Mouse (Mus musculus): ENCODE data around the gene Col5a1.

Gene Col5a1

DNA sequence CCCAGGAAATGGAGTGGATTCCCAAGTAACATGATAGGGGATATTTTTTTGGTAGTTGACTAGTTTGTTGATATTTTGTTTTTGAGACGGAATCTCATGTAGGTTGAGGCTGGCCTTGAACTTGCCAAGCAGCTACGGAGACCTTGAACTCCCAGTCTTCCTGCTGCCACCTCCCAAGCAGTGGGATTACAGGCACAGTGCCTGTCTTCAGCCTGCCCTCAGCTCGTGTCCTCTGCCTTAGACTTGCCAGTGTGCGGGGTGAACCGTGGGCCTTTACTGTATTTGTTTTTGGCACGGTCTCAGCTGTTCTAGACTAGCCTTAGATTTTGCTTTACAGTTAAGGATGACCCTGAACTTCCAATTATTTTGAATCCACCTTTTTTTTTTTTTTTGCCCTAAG is 37.5 kb downstream of the Col5a1 start:
- DNase-seq: no peak

DNA sequence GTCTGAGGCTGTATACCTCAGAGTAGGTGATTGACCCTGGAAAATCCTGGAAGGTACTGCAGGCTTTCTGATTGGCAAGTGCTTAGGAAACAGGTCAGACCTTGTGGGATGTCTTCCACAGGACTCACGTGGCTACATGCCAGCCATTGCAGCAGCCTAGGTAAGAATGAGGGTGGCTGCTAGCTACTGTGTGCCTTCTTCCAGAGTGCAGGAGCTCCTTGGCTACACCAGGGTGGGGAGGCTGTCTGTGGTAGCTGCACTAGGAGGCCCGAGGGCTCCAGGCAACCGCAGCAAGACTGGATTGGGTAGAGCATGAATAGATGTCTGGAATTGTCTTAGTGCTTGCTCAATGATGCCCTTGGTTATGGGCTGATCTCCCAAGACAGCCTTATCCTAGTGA is 38.2 kb downstream of the Col5a1 start:
- DNase-seq: no peak

DNA sequence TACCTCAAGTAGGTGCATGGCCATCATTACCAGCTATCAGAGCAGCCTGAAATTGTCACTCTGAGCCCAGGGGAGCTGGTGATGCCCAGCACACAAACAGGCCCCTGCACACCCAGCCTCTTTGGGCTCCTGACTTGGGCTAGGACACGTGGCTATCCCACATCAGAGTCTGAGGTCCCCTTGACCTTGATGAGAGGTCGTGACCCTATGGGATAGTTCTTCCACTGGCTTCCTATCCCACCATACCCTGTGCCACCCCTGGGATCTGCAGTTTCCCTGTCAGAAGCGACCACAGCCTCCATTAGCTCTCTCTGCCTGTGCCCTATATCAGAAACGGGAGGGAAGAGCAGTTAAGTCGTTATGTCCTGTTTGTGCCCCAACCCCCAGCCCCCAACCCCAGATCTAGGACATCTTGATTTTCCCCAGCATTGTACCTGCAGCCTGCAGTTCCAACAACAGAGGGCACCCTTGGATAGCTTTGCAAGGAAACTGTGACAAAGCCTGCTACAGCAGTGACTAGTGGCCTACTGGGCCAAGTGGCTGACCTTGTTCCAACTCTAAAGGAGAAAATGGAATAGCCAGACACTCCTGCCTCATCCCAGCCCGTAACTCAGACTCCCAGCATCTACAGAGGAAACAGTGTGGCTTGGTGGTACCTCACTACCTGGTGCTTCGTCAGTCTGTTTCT is 40.4 kb downstream of the Col5a1 start:
- peak; percentile 33 for DNase-seq

DNA sequence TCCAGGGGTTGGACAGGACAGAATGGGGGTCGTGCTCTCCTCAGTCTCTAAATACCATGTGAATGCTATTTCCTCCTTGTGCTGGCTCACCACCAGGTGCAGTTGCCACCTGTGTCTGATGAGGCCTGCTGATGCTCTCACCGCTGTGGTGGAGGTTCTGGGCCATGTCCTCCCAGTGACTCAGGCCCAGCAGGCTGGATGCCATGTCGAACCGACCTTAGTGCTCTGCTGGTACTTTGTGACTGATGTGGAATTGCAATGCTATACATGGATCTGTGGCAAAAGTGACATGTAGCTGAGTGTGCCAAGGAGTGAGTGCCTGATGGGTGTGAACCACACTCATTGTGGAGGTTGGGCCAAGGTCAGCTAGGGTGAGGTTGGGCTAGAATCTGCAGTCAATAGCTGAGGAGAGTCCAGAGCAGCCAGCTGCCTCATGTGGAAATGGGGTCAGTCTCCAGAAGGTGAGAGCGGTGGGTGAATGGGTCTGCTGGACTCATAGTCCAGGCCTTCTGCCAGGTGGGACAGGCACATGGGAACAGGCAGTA is 44.3 kb downstream of the Col5a1 start:
- DNase-seq: no peak

DNA sequence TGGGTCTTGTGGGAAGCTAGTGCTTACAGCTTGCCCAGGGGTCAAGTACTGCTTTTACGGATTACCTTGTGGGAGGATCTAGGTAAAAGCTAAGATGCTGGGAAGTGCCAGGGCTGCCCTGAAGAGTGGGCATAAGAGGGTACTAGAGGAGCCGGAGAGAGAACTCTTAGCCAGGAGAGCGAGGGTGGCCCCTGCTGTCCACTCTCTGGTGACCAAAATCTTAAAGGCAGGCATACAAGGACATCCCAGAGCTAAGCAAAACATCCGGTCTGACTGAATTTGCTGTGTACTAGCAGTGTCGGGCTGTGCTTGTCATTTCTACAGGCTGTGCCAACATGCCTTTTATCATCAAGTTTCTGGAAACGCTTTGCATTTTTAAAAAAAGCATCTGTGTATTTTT is 44.9 kb downstream of the Col5a1 start:
- no peak for DNase-seq

DNA sequence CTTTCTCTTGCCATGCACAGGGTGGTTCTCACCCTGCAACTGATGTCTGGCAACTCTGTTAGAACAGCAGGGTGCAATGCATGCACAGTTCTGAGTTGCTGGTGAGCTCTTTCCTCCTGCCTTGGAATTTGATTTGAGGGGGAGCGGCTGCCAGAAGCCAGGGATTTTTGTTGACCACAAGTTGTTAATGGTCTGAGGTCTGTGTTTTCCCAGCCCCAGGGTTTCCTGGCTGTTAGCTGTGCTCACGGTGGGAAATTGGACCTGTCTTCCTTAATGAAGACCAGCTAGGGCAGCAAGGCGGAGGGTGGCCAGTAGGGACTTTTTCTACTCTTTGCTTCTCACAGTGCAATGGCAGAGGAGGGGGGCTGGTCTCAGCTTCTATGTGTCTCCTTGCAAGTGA is 45.7 kb downstream of the Col5a1 start:
- DNase-seq: no peak

DNA sequence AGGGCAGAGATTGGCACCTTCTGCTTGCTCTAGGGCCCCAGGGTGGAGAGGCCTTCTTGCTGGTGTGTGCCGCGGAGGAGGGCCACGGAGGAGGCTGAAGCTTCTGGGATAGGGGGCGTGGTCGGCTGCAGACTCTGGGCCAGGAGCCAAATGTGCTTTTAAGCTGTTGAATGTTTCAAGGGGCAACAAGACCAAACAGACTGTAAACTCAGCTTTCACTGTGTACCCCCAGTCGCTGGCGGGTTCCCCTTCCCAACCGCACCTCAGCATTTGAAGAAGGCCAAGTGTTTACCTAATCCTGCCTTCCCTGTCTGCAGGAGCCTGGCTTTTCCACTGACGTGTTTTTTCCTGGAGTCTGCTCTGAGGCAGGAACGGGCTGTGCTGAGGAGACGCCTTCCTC is 48.0 kb downstream of the Col5a1 start:
- DNase-seq: no peak

DNA sequence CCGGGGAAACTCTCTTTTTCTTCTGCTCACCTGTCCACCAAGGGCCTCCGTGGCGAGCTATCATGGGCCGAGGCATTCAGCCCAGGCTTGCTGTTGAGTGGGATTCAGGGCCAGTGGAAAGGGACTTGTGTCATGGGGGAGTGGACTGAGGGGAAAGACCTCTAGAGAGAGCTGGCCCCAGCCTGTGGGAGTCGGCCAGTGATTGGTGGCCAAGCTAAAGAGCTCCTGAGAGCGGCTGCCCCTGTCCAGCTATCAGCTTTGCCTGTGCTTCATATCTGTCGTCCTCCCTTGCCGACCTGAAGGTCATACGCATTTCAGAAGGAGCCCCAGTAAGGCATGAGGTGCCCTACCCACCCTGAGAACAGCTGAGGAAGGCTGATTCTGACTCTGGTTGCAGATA is 48.6 kb downstream of the Col5a1 start:
- DNase-seq: no peak

DNA sequence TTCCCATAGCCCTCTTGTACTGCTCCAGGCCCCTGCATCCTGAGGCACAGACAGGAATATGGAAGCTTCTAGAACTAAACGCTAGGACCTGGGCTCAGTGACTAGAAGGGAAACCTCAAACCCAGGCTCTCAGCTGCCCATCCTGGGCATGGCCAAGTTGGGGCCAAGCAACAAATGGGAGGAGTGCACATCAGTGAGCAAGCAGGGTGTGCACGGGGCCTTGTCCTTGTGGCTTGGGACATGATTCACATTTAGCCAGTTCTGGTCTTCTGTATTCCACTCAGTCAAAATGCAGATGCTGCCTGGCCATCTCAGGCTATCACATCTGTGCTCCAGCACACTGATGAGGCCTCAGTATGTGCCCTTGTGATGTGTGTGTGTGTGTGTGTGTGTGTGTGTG is 49.2 kb downstream of the Col5a1 start:
- no peak for DNase-seq

DNA sequence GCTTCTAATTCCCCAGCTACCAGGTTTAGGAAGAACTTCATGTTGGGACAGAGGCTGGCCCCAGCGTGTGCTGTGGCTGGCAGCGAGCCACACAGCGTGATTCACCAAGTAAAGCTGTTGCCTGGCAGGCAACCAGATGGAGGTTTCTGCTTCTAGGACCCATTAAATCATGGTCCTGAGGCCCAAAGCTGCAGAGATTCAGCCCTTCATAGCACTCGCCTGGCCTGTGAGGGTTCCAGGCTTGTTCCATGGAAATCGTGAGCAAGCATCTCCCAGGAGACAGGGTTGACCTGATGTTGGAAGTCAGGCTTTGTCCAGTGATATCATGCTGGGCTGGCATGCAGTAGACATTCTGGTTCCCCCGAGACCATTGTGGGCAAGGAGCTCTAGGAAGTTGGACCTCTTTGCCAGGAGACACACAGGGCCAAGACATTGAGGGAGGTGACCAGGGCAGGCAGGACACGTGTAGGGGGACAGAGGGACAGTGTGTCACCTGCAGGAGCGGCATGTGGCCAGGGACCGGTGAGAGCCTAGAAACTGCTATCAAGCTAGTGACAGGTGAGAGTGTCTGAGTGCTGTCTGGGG is 50.5 kb downstream of the Col5a1 start:
- DNase-seq: peak; percentile 61

DNA sequence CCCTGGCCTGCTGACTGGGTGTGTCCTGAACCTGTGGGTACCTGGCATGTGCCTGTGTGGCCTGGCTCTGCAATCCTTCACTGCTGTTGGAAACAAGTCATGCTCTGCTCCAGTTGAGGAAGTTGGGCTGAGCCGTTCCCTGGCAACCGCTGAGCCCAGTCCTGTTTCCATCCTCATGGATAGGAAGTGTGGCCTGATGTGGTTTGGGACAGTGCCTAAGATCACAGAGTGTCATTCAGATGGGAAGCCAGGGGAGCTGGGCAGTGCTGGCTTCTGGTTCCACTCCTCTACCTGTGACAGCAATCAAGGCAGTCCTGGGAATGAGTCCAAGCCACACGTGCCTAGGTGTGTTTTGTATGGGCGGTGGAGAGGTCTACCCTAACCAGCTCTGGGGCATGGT is 53.2 kb downstream of the Col5a1 start:
- DNase-seq: no peak

DNA sequence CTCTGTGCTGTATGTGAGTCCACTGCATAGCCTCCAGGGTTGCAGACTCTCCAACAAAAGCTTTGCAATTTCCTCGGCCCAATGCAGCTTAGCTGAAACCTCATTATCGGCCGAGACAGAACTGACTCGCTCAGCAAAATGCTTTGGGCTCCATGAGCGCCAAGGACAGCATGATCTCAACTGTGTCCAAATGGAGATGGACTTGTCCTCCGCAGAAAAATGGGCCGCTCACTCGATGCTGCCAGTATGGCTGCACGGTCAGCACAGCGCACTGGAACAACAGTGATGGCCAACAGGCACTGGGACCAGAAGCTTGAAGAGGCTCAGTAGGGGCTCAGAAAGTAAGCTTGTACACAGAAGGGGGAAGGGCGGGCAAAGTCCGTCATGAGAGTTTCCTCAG is 53.9 kb downstream of the Col5a1 start:
- DNase-seq: no peak

DNA sequence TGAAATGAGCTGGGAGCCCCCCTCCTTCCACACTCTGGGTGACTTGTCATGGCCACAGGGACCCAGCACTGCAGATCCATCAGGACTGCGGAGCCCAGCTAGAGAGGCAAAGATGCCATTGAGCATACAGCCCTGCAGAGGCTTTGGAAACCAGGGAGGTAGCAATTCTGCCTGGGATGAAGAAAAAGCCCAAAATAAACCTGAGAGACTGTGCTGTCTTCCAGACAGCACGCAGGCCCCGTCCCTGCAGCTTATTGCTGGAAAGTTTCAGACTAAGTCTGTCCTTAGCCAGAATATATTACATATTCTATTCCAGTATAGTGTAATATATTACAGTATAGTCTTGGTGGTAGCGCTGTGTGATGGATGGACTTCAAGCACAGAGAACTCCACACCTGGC is 61.0 kb downstream of the Col5a1 start:
- DNase-seq: no peak

DNA sequence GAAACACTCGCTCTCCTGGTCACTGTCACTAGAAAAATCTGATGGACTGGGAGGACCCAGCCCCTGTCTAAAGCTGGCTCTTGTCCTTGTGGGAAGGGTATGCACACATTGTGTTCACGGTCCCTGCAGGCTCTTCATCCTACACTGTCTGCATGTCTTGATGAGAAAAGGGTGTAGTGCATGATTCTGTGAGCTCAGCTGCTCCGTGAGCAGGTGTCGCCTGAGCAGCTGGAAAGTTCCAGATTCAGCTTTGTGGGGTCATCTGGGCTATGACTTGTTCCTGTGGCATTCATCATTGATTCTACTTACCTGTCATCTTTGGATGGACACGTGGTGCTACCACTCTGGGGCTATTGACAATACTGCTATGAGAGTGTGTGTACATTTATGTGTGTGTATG is 61.7 kb downstream of the Col5a1 start:
- DNase-seq: no peak

DNA sequence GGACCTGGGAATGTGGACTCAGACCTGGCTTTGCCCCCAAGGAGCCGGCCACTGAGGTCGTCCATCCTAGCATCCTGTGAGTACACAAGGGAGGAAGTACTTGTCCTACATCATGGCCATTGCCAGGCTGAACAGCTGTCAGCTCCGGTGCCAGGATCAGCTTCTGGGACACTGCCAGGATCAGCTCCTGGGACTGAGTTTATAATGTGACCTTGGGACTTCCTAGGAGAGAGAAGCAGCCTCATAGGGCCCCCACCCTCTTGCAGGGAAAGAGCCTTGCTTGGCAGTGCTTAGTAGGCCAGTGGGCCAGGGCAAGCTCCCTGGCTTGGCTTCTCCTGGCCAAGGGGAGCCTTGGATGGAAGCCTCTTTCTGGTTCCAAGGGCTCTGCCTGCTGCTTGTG is 67.6 kb downstream of the Col5a1 start:
- no peak for DNase-seq

DNA sequence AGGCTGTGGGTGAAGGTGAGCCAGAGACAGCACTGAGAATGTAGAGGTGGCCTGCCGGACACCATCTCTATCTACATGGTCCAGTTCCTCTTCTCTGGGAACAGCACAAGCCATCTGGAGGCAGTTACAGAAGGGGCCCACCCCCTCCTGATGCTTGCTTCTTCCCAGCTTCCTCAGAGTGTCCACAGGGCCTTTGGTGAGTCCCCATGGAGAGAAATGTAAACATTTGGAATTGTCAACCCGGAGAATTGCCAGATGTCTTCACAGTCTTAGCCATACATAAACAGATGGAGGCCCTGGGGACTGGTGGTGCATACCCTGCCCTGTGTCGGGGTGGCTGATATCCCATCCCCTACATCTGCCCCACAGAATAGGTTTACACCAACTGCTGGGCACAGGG is 68.7 kb downstream of the Col5a1 start:
- no peak for DNase-seq

DNA sequence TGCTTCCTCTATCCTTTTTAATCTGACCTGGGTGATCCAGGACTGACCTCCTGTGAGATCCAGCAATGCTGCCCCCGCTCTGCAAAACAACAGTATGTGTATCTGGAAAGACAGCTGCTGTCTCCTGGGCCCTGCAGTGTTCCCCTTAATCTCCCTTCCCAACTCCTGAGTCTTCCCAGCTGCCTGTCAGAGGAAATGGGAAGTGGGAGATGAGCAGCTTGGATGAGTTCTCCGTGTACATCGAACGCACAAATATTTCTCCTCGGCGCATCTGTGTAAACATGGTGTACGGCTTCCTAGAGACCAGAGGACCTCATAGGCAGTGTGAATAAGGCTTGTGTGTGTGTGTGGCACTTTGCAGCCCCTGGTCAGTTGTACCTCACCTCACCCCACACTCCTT is 70.5 kb downstream of the Col5a1 start:
- no peak for DNase-seq

DNA sequence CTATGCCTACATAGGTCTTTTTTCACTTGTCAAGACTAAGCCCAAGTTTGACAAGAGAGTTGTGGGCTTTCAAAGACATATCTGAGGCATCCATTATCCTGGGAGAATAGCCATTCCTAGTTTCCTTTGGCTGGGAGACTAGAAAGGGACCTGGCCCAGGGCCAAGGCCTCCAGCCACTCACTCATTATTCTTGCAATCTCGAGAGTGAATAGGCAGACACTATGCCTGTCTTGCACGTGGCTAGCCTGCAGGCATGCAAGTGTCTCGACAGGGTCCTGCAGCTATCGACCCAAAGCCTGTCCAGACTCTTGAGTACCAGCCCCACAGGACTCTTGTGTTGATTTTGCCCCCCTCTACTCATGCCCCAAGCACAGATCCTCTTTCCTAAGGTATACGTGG is 71.0 kb downstream of the Col5a1 start:
- DNase-seq: no peak

DNA sequence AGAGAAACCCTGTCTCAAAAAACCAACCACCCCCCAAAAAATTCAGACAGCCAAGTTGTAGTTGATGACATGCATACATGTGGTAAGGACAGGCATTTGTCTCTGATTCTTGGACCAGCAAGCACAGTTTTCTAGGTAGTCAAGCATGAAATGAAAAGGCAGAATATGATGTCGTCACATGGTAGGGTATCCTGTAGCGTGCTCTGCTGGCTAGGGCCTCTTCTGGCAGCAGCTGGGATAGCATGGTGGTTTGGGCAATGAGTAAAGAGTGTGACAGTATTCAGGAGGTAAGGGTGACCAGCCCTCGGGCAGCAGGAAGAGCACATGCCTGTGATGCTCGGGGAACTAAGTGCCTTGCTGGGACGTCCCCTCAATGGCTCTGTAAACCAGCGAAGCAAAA is 73.0 kb downstream of the Col5a1 start:
- no peak for DNase-seq

DNA sequence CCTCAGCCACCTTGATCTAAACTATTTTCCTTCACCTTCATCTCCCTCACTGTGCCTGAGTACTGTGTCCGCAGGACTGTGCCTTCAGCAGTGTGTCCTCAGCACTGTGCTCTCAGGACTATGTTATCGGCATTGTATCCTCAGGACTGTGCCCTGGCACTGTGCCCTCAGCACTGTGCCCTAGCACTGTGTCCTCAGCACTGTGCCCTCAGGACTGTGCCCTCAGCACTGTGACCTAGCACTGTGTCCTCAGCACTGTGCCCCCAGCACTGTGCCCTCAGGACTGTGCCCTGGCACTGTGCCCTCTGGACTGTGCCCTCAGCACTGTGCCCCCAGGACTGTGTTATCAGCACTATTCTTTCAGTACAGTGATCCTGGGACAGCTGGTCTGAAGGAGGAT is 75.0 kb downstream of the Col5a1 start:
- no peak for DNase-seq

DNA sequence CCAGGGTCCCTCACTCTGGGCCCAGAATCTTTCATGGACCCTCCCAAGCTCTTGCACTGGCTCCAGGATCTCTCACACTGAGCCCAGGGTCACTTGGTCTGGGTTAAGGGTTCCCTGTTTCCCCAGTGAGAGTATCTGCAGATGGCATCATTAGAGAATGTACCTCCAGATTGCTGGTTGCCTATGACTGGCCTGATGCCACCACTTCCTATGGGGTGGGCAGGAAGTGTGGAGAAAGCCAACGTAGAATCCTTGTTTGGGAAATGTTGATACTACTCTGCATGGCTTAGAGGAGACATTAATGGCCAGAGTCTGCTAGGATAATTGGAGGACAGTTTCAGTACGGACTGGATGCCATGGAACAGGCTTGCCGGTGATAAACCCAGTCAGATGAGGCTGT is 76.2 kb downstream of the Col5a1 start:
- no peak for DNase-seq

DNA sequence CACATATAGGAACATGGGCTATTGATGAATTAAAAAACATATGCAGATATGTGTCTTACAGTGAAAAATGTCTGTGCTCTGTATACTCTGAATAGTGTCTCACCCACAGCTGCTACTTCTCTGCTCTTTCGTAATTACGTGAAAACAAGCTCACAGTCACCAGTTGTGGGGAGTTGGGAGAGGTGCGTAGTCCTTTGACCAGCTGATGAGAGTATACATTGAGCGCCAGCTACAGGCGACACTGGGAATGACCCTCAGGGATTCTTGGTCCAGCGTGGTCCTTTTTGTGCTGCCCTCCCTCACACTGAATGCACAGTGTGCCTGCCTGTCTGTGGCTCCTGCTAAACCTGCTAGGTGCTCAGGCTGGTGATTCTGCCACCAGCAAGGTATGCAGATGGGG is 82.9 kb downstream of the Col5a1 start:
- no peak for DNase-seq

DNA sequence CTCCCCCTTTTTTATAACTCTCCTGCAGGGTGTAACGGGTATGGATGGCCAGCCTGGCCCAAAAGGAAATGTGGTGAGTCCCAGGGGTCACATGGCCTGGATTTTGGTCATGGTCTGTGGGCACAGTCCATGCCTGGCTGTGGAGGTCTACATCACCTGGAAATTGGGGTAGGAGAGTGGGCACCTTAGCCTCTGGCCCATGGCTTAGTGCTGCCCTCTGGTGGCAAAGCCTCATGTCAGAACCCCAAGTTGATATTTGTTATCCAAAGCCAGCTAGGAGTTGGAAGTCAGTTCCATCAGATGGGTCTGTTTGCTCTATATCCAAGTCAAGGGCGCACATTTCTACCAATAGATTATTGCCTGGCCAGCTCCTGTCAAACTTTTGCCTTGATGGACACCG is 87.6 kb downstream of the Col5a1 start:
- DNase-seq: peak; percentile 27

DNA sequence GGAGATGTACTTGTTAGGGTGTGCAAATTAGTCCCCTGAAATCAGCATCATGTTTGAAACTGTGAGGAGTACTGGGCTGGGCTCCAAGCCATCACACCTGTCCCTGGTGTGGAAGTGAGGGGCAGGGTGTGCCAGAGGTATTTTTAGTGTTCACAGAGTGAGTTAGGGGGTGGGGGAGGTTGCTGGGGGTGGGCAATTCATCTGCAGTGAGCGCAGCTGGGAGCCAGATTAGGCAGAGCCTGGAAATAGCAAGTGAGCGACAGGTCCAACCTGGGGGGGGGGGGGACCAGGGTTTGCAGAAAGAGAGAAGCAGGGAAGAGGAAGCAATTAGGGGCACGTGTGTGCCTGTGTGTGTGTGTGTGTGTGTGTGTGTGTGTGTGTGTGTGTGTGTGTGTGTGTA is 89.6 kb downstream of the Col5a1 start:
- peak; percentile 18 for DNase-seq

DNA sequence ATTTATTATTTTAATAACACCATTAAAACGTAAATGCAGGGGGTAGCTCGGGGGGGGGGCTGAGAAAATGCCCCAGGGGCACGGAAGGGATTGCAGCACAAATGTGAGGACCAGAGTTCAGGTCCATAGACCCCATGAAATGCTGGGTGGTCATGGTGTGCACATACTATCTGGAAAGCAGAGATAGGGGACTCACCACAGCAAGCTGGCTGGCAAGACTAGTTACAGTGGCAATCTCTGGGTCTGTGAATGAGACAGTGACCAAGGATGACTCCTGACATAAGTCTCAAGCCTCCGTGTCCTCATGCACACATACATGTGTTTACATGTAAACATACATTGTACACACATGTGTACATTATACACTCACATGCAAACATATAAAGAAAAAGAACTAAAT is 90.3 kb downstream of the Col5a1 start:
- no peak for DNase-seq
